Mouse (Mus musculus) brain, embryonic 14.5 days (tissue): ENCODE data around the gene Gm17662. TPM values are rescaled to one million over a fixed set of nuclear protein-coding genes. Genes with fewer than 3 reads are reported as not detected.
A peak's percentile ranks its signal among the peaks of the same experiment; 100 is the strongest.

Experiments
- DNase-seq: peaks from one replicate; pipeline ENCODE4 v3.0.0-alpha.2; 2011; ENCODE audit warnings: low read depth
- CTCF ChIP-seq: fragments of 200-500 bp; IDR thresholded peaks from 2 replicates; pipeline ENCODE4 v1.5.1; 2012; ENCODE audit warnings: inconsistent platforms, mild to moderate bottlenecking, moderate library complexity, borderline replicate concordance; ENCODE audit not compliant: insufficient read depth, insufficient read length; ENCODE audit errors: extremely low read depth
- POLR2A ChIP-seq: fragments of 200-500 bp; IDR thresholded peaks from 2 replicates; pipeline ENCODE4 v1.6.1; 2012; ENCODE audit warnings: mild to moderate bottlenecking, inconsistent platforms, borderline replicate concordance; ENCODE audit not compliant: poor library complexity, insufficient read depth, insufficient read length, severe bottlenecking; ENCODE audit errors: extremely low read depth
- polyA plus RNA-seq: library from polyadenylated mRNA; depleted of rRNA; stranded (reverse); fragments of >200 nt; gene quantifications from 2 replicates; pipeline ENCODE4 v1.2.3, GENCODE M21; 2012; rRNA removed

Gene Gm17662
- polyA plus RNA-seq, 1 experiment, result not detected

GRCm38 (mm10) chr4:104891708-104892107 lies 34.6 kb downstream of the Gm17662 start:
- DNase-seq, result no peak
- no peak for TF ChIP-seq CTCF
- TF ChIP-seq POLR2A, result no peak

- TF ChIP-seq CTCF, result no peak
- TF ChIP-seq POLR2A, result no peak
- DNase-seq, result no peak
Observed at GRCm38 (mm10) chr4:104893588-104893987, 36.5 kb downstream of the Gm17662 start.

- peak; percentile 92 for DNase-seq
- TF ChIP-seq CTCF (peak; percentile 81; the same call in 1 of the 2 replicates), POLR2A (no peak)
Observed at GRCm38 (mm10) chr4:104894004-104894734, 37.0 kb downstream of the Gm17662 start.

GRCm38 (mm10) chr4:104902836-104903235 lies 45.7 kb downstream of the Gm17662 start:
- peak; percentile 27 for DNase-seq
- TF ChIP-seq CTCF (no peak), POLR2A (no peak)

- DNase-seq, result peak; percentile 66
- no peak for TF ChIP-seq CTCF
Observed at GRCm38 (mm10) chr4:104905049-104905448, 47.9 kb downstream of the Gm17662 start.

Other genes with a start within 250 kb of the Gm17662 start
- gene C8b, start 91.0 kb upstream of the Gm17662 start, polyA plus RNA-seq, result 0.19 TPM in 2 replicates
- gene C8a, start 19.1 kb downstream of the Gm17662 start, polyA plus RNA-seq, result 0.04 and 0.06 TPM in 2 replicates
- 0.23 and 0.24 TPM in 2 replicates for gene Fyb2, start 56.1 kb downstream of the Gm17662 start, polyA plus RNA-seq